Mouse (Mus musculus) c-Kit-positive CD71-positive TER-119-positive erythroid progenitor cells, embryonic 14.5 days (primary cell): ENCODE measurements at regions not wholly inside any gene's neighbourhood (a gene's known extent, or its start where the extent isn't known, plus 50 kb on each side); places are given as distances from the start of the nearest gene placed in this dataset.
"Not testable (repeated sequence)": the region's sequence is repeated elsewhere in the genome, so short reads cannot be mapped to it uniquely, and the experiment has no call there.

Source experiments
- DNase-seq: peaks from one replicate; pipeline ENCODE4 v3.0.0-alpha.2; 2013; ENCODE audit warnings: low spot score

GRCm38 (mm10) chr12:8070788-8071187, 93.3 kb downstream of the Apob start:
- DNase-seq = no peak

- DNase-seq = no peak
Measured at GRCm38 (mm10) chr12:8071286-8071685, 93.8 kb downstream of the Apob start.

- no peak for DNase-seq
Measured at GRCm38 (mm10) chr12:8076010-8076540, 98.6 kb downstream of the Apob start.

- DNase-seq = no peak
Measured at GRCm38 (mm10) chr12:8077346-8077745, 99.9 kb downstream of the Apob start.

- DNase-seq = no peak
Measured at GRCm38 (mm10) chr12:8078046-8078445, 100.6 kb downstream of the Apob start.

DNA sequence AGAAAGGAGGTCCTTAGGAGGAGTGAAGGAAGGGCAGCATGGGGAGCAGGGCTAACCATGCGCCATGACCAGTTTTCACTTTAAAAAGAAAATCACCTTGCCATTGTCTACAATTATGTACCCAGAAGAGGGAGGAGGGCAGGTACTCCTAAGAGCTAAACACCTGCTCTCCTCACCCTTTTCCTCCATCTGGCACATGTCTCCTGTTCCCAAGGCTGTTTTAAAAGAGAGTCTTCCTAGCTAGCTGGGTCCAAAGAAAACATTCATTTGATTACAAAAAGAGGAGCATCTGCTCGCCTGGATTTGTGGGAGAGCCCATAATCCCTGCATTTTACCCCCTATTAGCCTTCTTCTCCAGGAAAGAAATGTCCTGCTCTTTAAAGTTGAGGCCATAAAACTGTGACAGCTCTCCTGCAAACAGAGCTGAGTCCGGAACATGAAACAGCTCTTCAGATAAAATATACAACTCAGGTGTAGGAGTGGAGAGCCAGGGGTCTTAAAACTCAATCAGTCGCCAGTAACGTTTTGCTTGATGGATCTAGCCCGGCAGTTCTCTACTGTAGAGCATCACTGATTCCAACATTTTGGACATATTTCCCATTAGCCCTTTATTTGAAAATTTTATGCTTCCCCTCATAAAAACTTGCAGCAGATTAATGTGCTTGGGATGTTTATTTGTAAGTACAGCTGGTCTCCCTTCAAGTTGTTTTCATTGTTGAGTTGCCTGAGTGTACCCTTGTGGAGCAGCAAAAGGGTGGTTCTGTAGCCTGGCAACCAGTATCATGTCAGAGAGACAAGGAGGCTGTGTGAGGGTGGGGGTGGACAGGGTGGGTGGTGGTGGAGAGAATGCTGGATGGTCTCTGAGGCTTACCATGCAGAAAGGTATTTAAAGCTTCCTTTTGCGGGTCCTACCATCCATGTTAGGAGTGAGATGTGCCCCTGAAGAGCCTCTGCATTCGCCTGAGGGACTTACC, 105.5 kb downstream of the Apob start:
- DNase-seq = no peak

DNA sequence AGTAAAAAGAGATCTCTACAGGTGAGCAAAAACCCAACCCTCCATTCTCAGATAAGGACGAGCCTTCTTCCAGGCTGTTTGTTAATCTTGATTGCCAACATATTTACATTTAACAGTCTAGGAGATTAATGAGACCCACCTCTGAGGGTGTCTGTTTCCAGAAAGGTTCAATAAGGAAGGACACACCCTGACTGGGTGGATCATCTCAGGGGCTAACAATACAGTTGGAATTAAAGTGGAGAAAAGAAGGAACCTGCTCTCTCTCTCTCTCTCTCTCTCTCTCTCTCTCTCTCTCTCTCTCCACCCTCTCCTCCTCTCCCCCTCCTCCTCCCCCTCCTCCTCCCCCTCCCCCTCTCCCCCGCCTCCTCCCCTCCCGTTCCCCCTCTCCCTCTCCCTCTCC, 110.5 kb downstream of the Apob start:
- no peak for DNase-seq

- no peak for DNase-seq
Measured at GRCm38 (mm10) chr12:8089423-8090278, 112.2 kb downstream of the Apob start.

DNA sequence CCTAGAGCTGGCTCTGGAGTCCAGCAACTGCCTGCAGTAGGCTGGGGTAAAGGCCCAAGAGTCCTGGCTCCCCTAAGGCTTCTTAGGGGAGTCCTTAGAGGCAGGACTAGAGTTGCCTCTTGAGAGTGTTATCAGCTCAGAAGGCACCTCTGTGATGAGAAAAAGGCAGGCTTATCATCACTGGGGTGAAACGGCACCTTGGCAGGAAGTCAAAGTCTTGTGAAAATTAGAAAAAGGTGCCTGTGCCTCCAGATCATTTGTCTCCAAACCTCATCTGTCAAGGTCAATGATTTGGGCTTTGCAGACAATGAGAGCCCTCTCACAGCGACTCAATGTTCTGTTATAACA, 112.8 kb downstream of the Apob start:
- no peak for DNase-seq

DNA sequence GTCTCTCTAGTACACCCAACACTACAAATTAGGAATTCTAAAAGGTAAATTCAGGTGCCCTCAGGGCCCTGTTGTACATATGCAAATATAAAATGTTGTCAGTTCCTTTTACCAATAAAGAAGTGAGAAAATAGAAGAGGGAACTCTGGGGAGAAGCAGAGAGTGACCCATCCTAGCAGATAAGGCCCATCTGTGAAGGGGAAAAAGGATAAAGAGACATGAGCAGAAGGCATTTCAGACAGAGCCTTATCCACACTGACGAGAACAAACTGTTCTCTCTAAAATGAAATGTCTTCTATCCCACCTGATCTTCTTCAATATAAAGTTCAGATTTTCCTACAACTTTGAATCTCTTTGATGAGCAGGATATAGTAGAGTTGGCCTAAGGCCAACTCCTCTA, 114.5 kb upstream of the Ldah start:
- no peak for DNase-seq

DNA sequence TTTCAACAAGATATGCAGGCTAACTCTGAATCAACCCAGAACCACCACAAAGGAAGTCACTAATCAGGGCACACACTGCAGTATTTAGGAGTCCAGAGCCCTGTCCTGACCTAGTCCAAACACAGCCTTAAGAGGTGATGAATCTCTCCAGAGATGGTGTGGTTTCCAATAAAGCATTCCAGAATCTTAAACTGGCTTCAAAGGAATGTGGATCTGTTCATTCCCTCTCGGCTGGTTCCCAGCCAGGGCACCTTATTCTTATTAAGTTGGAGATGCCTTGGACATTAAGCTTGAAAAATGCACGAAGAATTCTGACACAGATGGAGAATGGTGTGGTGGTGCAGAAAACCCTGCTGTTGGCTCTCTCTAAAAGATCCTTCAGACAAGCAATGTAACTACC, 112.0 kb upstream of the Ldah start:
- no peak for DNase-seq

DNA sequence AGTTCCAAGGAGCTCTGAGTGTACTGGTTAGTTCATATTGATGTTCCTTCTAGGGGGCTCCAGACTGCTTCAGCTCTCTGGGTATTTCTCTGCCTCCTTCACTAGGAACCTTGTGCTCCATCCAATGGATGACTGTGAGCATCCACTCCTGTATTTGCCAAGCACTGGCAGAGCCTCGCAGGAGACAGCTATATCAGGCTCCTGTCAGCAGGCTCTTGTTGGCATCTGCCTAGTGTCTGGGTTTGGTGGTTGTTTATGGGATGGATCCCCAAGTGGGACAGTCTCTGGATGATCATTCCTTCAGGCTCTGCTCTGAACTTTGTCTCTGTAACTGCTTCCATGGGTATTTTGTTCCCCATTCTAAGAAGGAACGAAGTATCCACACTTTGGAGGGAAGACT, 109.5 kb upstream of the Ldah start:
- not testable (repeated sequence) for DNase-seq

DNA sequence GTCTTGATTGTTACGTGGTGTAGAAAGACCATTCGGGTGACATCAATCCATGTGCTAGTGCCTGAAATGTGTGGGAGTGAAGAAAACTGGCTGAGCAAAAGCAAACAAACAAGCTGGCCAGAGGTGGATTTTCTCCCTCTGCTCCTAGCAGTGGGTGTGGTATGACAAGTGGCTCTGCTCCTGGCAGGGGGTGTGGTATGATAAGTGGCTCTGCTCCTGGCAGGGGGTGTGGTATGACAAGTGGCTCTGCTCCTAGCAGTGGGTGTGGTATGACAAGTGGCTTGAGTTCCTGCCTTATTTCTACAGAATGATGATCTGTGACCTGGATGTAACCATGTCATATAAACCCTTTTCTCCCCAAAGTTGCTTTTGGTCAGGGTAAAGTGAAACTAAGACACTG, 108.8 kb upstream of the Ldah start:
- peak; percentile 2 for DNase-seq

- peak; percentile 3 for DNase-seq
Measured at GRCm38 (mm10) chr12:8099821-8100220, 108.1 kb upstream of the Ldah start.

DNA sequence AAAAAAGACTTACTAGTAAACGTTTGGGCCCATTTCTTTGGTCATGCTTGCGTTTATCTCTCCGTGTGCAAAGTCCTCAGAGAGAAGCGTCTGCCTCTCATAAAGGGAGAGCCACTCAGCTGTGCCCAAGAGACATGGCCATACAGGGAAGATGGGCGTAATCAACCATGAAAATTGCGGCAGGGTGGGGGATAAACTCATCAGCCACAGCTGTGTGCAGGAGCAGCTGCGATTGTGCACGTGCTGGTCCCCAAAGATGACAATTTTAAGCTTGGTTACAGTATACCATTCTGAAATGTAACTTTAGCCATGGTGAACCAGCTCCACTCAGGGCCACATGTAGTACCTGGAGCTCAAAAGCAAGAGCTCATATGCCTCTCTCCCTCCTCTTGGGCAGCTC, 106.1 kb upstream of the Ldah start:
- DNase-seq = no peak

- no peak for DNase-seq
Measured at GRCm38 (mm10) chr12:8103259-8103658, 104.6 kb upstream of the Ldah start.

DNA sequence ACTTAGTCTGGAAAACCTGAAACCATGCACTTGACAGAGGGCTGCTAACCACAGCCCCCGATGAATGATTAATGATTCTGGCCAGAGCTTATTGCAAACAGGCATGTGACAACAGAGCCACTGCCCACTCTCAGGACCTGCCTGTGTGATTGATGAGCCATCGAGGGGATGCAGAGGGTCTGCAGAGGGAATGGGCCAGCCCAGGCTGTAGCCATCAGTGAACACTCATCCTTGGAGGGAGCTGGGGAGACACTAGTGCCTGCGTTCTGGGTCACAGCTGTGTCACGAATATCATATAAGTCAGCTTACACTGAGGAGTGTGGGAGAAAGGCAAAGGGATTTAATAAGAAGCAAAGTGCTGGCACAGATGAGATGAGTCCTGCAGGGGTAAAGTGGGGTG, 100.8 kb upstream of the Ldah start:
- no peak for DNase-seq

DNA sequence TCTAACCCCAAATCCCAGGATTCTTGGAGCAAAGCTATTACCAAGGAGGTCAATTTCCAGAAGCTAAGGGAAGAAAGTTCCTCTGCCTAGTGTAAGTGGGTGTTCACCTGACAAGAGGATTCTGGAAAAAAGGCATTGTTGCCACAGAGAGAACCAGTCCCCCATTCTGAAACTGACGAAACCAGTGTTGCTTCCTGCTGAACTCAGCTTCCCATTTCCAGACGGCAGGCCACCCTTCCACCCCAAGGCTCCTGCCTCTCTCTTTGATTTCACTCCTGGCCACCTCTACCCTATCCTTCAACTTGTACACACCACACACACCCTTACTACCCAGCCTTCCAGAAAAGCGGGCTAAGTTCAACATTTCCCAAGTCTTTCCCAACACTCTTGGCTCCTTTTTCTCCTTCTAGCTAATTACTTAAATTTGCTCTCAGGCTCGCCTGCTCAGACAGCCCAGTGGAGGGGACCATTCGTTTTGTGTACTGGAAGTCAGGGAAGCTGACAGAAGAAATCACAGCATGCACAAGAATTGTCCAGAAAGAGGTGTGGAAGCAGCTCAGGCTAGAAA, 98.6 kb upstream of the Ldah start:
- no peak for DNase-seq

GRCm38 (mm10) chr12:8109876-8110275, 98.0 kb upstream of the Ldah start:
- no peak for DNase-seq

DNA sequence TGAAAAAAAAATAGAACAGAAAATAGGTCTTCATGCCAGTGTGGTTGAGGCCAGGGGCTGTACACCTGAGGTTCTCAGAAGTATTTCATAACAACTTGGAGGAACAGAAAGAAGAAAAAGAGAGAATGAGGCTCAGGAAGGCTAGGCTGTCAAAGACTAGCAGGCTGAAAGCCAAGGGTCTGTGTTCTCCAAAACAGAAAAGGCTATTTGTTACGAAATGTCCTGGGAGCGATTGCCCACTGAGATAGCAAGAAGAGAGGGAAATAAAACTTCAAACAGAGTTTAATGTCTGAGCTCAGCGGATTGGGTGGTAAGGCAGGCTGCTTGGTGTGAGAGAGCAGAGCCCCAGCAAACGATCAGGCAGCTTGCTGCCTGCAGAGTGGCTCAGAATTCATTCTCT, 97.6 kb upstream of the Ldah start:
- no peak for DNase-seq

- DNase-seq = no peak
Measured at GRCm38 (mm10) chr12:8111484-8111883, 96.4 kb upstream of the Ldah start.

GRCm38 (mm10) chr12:8155566-8155965, 52.3 kb upstream of the Ldah start:
- no peak for DNase-seq
